Mouse (Mus musculus) megakaryocyte, embryonic 14.5 days (primary cell): ENCODE data around the gene Hist1h4a.
A peak's percentile ranks its signal among the peaks of the same experiment; 100 is the strongest.

Source experiments
- FLI1 ChIP-seq: IDR thresholded peaks from 2 replicates; pipeline ENCODE4 v1.6.1; 2012; ENCODE audit warnings: low read length, inconsistent platforms, mixed read lengths
- GATA1 ChIP-seq: IDR thresholded peaks from 3 replicates; pipeline ENCODE4 v1.6.1; 2012; ENCODE audit warnings: mixed read lengths, low read length, inconsistent platforms, borderline replicate concordance

GRCm38 (mm10) chr13:23760972-23761864, at the start of gene Hist1h4a:
- TF ChIP-seq GATA1 (no peak), FLI1 (peak; percentile 67; the same call in 1 of the 2 replicates)
